Mouse (Mus musculus) testis, postnatal 14 days (tissue): Measurements from ENCODE around the gene Slc30a2.
A peak's percentile ranks its signal among the peaks of the same experiment; 100 is the strongest.
"Not testable (repeated sequence)": the region's sequence is repeated elsewhere in the genome, so short reads cannot be mapped to it uniquely, and the experiment has no call there.

Experiments used
- DNase-seq: peaks from one replicate; pipeline ENCODE4 v3.0.0; 2021; ENCODE audit warnings: low spot score

Slc30a2 gene

GRCm38 (mm10) chr4:134321524-134321923, 21.5 kb upstream of the Slc30a2 start:
- DNase-seq: no peak

DNA sequence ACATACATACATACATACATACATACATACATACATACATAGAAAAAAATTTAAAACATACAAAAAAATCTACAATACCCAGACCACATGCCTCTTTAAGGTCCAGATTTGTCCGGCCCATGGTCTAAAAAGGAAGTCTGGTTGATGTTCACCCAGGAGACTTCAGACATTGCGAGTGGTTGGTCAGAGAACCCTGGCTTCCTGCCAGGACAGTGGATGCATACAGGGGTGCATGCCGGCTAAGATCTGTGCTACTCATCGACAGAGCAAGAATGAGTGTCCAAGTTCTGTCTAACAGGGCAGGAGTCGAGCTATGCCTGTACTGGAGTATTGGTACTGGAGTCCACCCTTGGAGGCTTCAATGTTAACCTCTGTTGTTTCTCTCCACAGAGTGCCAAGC, 18.3 kb upstream of the Slc30a2 start:
- no peak for DNase-seq

DNA sequence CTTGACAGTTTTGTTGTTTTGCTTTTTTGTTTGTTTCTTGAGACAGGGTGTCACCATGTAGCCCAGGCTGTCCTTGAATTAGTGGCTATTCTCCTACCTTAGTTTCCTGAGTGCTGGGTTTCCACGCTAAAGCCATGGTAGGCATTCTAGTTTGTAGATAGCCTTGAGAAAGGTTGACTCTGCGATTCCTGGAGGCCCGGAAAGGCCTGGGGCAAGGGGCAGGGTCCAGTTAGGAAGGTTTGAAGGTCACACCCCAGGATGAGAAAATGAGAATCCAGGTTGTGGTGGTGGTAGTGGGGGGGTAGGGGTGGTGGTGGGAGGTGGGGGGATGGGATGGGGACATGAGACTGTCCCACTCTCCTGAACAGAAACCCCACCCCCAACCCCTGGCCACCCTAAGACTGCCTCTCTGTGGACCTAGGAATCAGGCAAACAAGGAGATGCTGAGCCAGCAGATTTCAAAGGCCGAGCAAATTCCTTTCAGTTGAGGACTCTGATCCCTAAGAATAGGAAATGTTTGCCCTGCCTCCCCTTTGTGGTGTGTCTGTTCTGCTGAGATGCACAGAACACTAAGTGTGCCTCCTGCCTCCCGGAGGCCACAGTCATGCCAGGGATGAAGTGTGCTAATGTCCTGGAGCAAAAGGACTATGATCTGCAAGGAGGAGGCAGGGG, 16.0 kb upstream of the Slc30a2 start:
- no peak for DNase-seq

- DNase-seq: no peak
Measured at GRCm38 (mm10) chr4:134328151-134328550, 14.8 kb upstream of the Slc30a2 start.

DNA sequence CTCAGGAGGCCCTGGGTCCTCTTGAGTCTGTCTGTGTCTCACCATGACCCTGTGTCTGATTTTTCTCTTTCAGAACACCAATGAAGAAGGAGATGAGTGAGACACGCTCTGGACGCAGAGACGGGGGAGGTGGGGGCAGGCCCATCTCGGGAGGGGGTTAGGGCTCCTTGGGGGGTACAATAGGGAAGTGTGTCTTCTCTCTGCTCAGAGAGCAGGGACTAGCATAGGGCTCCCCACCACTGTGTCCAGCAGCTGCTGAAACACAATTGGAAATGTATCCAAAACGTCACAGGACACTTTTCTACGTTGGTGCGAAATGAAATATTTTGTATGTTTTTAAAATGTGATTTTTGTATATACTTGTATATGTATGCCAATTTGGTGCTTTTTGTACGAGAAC, 14.1 kb upstream of the Slc30a2 start:
- no peak for DNase-seq

DNA sequence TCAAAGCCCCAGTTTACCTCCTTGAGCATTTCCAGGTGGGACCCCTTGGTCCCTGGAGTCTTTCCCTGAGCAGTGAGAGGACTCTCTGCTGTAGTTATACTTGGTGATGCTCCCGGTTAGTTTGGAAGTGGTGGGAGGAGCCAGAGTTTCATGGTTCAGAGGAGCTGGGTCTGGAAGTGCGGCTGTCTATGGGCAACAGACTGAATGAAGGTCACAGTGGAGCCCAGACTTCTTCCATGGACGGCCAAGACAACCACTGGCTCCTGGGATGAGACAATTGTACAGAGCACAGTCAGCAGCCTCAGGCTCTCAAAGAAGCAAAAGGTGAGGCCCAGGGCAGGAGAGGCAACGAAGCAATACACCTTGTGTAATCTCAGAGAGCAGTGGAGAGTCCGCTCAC, 12.7 kb upstream of the Slc30a2 start:
- no peak for DNase-seq

DNA sequence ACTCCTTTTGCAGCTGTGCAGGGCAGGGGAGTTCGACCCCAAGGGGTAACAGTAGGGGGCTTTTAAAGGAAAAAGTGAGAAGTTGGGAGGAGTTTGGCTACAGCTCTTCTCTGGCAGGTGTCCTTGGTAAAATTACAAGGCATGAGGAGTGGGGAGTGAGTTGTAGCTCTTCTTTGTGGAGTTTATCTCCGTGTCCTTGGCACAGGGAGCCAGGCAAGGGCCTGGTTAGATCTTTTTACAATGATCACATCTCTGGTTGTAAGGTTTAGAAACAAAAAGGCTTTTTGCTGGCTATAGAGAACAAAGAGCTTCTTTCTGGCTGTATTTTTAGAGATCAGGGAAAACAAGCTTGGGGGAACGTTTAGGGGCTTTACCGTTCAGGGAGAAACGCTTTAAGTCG, 1.8 kb upstream of the Slc30a2 start:
- DNase-seq: not testable (repeated sequence)

- no peak for DNase-seq
Measured at GRCm38 (mm10) chr4:134342213-134342779, 685 bp upstream of the Slc30a2 start.

DNA sequence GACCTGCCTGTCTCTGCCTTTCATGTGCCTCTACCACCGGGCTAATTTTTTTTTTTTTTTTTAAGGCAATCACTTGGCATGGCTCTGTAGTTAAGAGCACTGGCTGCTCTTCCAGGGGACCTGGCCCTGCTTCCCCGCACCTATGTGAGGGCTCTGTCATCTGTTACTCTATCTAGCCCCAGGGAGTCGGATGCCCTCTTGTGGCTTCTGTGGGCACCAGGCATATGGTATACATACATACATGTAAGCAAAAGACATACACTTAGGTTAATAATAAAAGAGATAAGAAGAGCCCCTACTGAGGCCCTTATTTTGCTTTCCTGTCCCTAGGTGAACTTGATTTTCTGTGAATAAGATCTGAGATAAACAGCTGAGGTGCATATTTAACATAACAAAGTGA, 1.6 kb downstream of the Slc30a2 start:
- no peak for DNase-seq

DNA sequence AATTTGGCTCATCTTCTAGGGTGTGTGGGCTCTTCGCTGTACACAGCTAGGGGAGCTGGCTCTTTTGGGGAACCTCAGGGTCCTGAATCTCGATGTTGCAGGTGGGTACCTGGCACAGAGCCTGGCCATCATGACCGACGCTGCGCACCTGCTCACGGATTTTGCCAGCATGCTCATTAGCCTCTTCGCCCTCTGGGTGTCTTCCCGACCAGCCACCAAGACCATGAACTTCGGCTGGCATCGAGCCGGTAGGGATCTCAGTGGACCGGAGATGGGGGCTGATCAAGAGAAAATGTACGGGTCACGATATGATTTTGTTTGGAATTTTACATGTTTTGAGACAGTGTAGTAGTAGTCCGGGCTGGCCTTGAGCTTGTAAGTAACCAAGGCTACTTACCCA, 2.8 kb downstream of the Slc30a2 start:
- DNase-seq: no peak

- no peak for DNase-seq
Measured at GRCm38 (mm10) chr4:134348078-134348477, 5.1 kb downstream of the Slc30a2 start.

DNA sequence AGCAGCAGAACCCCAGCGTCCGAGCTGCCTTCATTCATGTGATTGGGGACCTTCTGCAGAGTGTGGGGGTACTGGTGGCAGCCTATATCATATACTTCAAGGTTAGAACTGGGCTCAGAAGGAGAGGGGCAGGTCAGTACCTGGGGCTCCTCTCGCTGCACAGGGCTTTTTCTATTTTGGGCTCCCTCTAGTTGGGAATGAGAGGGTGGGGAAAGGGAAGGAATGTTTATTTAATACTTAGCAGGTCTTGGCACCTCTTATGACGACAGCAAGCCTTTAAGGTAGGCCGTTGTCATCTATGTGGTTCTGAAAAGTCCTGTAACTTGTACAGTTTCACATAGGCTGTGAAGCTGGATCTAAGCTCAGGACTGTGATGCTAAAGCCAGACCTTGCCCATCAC, 5.6 kb downstream of the Slc30a2 start:
- no peak for DNase-seq

DNA sequence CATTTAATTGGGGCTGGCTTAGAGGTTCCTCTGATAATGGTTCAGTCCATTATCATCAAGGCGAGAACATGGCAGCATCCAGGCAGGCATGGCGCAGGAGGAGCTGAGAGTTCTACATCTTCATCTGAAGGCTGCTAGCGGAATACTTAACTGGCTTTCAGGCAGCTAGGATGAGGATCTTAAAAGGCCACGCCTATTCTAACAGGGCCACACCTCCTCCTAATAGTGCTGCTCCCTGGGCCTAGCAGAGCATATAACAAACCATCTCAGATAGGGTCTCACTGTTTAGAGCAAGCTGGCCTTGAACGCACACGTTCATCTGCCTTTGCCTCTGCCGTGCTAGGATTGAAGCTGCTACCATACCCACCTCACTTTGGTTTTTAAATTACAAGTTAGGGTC, 6.8 kb downstream of the Slc30a2 start:
- DNase-seq: no peak

DNA sequence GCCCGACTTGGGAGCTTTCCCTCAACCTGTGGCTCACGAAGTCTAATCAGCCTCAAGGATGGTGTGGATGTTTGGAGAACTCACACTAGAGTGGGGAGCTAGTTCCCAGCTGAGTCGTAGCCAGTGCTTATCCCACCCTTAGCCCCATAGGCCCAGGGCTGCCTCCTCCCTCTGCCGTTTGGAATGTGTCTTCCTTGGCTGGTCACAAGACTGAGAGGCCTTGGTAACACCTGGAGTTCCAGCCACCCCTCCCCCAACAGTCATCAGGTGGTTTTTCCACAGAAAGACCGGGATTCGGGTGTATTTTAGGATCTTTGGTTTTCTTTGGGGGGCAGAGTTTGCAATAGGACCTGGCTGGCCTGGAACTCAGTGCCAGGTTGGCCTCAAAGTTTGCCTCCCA, 7.7 kb downstream of the Slc30a2 start:
- DNase-seq: no peak

GRCm38 (mm10) chr4:134351329-134352260, 8.6 kb downstream of the Slc30a2 start:
- DNase-seq: no peak

- DNase-seq: no peak
Measured at GRCm38 (mm10) chr4:134352261-134352707, 9.3 kb downstream of the Slc30a2 start.

DNA sequence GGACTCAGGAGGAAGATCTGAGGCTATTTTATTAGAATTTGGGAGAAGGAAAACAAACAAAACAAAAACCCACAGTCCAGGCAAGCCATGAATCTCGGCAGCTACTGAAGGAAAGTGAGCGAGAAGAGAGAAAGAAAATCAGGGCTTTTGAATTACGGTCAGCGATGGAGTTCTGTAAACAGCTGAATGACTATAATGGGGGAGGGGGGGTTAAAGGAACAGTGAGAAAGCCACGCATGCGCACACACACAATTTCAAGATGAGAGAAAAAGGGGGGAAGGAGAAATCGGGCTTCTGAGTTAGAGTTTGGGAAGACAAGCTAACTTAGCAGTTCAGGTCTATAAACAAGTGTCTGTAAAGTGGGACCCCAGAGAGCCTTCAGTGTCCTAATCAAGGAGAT, 9.9 kb downstream of the Slc30a2 start:
- DNase-seq: no peak

DNA sequence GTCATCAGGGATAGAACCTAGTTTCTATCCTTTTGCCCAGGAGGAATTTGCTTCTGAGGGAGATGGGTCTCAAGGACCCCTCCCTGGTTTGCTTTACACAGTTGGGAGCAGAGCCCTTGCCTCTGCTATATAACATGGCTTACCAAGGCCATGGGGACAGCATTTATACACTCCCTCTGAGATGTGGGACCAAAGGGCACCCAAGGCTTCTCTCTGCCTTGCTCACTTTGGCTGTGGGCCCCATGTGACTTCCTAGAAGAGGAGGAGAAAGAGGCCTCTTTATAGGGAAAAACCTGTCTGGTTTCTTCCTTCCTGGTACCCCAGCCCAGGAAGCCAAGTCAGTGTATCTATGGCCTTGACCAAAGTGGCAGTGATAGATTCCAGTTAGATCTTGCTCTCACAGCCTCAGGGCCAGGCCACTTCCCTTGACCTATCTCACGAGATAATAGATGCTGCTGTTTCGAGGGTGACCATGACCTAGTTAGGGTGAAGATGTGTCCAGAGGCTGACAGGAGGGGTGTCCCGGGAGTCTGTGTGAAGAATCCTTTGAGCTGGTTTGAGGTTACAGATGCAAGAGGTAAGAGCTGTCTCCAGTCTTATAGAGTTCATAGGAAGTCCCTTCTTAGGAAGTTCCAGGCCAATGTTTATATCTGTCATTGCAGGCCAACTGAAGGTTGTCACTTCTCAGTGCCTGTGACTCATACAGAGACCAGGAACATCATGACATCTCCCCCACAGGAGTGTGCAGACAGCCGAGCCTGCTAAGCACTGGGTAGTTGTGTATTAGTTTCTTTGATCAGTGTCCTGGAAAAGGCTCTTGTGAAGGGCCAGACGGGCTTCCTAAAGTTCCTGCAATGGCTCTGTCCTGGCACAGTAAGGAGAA, 10.8 kb downstream of the Slc30a2 start:
- DNase-seq: no peak

- peak; percentile 82 for DNase-seq
Measured at GRCm38 (mm10) chr4:134355841-134356452, 13.0 kb downstream of the Slc30a2 start.

DNA sequence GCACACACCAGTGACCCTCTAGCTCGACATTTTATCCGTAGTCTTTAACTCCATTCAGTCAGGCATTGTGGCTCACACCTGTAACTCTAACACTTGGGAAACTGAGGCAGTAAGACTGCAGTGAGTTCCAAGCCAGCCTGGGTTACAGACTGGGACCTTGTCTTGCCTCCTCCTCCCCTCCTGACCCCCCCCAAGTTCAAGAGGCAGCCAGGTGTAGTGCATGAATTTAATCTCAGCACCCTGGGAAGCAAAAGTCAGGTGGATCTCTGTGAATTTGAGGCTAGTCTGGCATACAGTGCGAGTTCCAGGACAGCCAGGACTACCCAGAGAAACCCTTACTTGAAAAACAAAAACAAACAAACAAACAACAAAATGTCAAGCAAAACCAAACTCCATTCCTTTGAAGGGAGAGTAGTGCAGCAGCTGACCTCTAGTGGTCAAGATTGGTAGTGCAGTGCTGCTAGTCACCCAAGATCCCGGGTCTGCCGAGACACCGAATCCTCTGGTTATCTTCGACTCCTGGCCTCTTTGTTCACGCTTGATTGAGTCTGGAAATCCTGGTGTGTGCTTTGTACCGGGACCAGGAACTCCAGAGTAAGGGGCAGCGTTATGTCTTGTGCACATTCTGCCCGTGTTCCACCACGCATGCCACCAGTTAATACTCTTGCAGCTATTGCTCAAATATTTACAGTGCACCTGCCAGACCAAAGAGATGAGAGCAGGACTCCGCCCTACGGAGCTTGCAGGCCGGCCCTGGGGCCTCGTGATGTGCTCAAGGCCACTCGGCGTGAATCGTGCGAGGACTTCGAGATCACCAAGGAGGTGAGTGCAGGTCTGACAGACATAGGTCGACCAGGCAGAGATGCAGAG, 13.8 kb downstream of the Slc30a2 start:
- DNase-seq: peak; percentile 72

- no peak for DNase-seq
Measured at GRCm38 (mm10) chr4:134357461-134357771, 14.4 kb downstream of the Slc30a2 start.
